Mouse (Mus musculus): ENCODE measurements around the gene Rraga.
"Not testable (repeated sequence)": the region's sequence is repeated elsewhere in the genome, so short reads cannot be mapped to it uniquely, and the experiment has no call there.

Gene Rraga

GRCm38 (mm10) chr4:86591304-86591703 is 15.8 kb downstream of the Rraga start:
- DNase-seq = no peak

- peak; percentile 90 to 93 for DNase-seq
Measured at GRCm38 (mm10) chr4:86611524-86612288, 36.2 kb downstream of the Rraga start, which contains the start of gene Haus6. Gene Haus6 (minus strand): TSS chr4:86612055.

- no peak for DNase-seq
Measured at GRCm38 (mm10) chr4:86612289-86612620, 36.8 kb downstream of the Rraga start.

GRCm38 (mm10) chr4:86620506-86620905 is 45.0 kb downstream of the Rraga start:
- DNase-seq = no peak

GRCm38 (mm10) chr4:86622116-86622515 is 46.6 kb downstream of the Rraga start:
- no peak for DNase-seq

- not testable (repeated sequence) for DNase-seq
Measured at GRCm38 (mm10) chr4:86622532-86622931, 47.1 kb downstream of the Rraga start.

- DNase-seq = no peak
Measured at GRCm38 (mm10) chr4:86625463-86625862, 50.0 kb downstream of the Rraga start.

- DNase-seq = not testable (repeated sequence)
Measured at GRCm38 (mm10) chr4:86626496-86626895, 51.0 kb downstream of the Rraga start.
